In genomic region chr8:116666781-116667325, GRCm38 (mm10) we compare ENCODE assay signal across 14 mouse cellular contexts.
"Had no signal": no experiment of that assay in that cellular context is flagged by ENCODE, and none has a peak within 500 bp of the region (broad histone marks: within the 10 kb centered on the region; RNA-seq: fewer than 3 reads in every experiment).

No protein-coding gene starts in this region.

- H3K9ac ChIP-seq: limb, embryonic 12.5 days; limb, embryonic 15.5 days; liver, embryonic 13.5 days had no signal

- H3K4me2 ChIP-seq: limb, embryonic 12.5 days; limb, embryonic 15.5 days; liver, embryonic 13.5 days; midbrain, embryonic 11.5 days had no signal

- H3K4me3 ChIP-seq: left cerebral cortex, adult 2 months; limb, embryonic 12.5 days; limb, embryonic 15.5 days; liver, embryonic 13.5 days had no signal

- H3K27ac ChIP-seq: kidney, postnatal 0 days; left cerebral cortex, adult 2 months; limb, embryonic 12.5 days; limb, embryonic 15.5 days; liver, embryonic 13.5 days had no signal

- DNase-seq: kidney, postnatal 36 days; layer of hippocampus, postnatal 36 days; liver, embryonic 13.5 days; lung, adult 2 months; lung, postnatal 14 days; lung, postnatal 4 days; midbrain, embryonic 14.5 days; thymus, adult 18-20 months; thymus, postnatal 36 days had no signal

- H3K36me3 ChIP-seq: limb, embryonic 12.5 days; limb, embryonic 15.5 days; liver, embryonic 13.5 days had no signal

- H3K4me1 ChIP-seq: limb, embryonic 12.5 days; limb, embryonic 15.5 days; liver, embryonic 13.5 days had no signal

- H3K27me3 ChIP-seq: limb, embryonic 12.5 days; limb, embryonic 15.5 days; liver, embryonic 13.5 days had no signal

- H3K9me3 ChIP-seq: limb, embryonic 15.5 days had no signal
